Mouse (Mus musculus): Measurements from ENCODE around the gene Nphs1. TPM values are rescaled to one million over a fixed set of nuclear protein-coding genes. Genes with fewer than 3 reads are reported as not detected.
A peak's percentile ranks its signal among the peaks of the same experiment; 100 is the strongest.
"Not testable (repeated sequence)": the region's sequence is repeated elsewhere in the genome, so short reads cannot be mapped to it uniquely, and the experiment has no call there.

Gene Nphs1
- polyA plus RNA-seq, 1 experiment from 2014 or later: not detected

DNA sequence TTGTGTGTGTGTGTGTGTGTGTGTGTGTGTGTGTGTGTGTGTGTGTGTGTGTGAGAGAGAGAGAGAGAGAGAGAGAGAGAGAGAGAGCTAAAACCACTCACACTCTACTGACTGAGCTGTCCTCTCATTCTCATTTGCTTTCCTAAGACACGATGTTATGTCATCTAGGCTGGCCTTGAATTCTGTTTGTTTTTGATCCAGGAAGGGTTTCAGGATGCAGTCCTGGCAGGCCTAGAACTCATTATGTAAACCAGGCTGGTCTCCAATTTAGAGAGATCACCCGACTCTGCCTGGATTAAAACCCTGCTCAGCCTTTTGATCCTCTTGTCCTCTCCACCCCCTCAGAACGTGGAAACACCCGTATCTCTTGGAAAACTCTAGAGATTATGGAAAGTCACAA, 5.9 kb downstream of the Nphs1 start:
- no peak overlapping the region for H3K9ac ChIP-seq
- no peak for ATAC-seq (ENCODE audit: insufficient number of reproducible peaks, low FRiP score, low TSS enrichment, low read depth)

GRCm38 (mm10) chr7:30464816-30465300, 6.7 kb downstream of the Nphs1 start:
- no peak for ATAC-seq (ENCODE audit: insufficient number of reproducible peaks, low FRiP score, low TSS enrichment, low read depth)
- Histone ChIP-seq H3K27me3 (peaks cover 86% of the 10 kb centered on the region), H3K4me3 (no peak overlapping the region), H3K36me3 (no peaks in the 10 kb centered on the region), H3K9me3 (no peaks in the 10 kb centered on the region), H3K9ac (no peak overlapping the region), H3K27ac (no peak overlapping the region), H3K4me1 (no peaks in the 10 kb centered on the region), H3K4me2 (no peak overlapping the region)
- 9% methylated on average over 6 of the region's 6 CpGs for WGBS

More for the DNA sequence above, 5.9 kb downstream of the Nphs1 start:
- no peak overlapping the region for H3K4me3 ChIP-seq
- WGBS: 24% methylated on average over 4 of the region's 4 CpGs
- no peaks in the 10 kb centered on the region for H3K9me3 ChIP-seq
- H3K27ac ChIP-seq: no peak overlapping the region
- H3K4me2 ChIP-seq: no peak overlapping the region
- no peaks in the 10 kb centered on the region for H3K36me3 ChIP-seq
- peaks cover 93% of the 10 kb centered on the region for H3K27me3 ChIP-seq
- H3K4me1 ChIP-seq: no peaks in the 10 kb centered on the region

DNA sequence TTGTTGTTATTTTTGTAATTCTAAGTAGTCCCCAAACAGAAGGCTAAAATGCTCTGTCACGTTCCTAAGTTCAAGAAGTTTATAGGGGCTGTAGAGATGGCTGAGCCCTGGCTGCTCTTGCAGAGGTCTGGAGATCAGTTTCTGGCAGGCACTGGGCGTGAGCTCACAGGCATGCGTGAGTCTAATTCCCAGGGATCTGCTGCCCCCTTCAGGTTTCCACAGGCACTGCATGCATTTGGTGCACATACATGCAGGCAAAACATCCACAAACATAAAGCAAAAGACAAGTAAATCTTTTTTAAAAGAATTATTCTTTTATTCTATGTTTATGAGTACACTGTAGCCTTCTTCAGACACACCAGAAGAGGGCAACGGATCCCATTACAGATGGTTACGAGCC, 14.3 kb downstream of the Nphs1 start:
- no peaks in the 10 kb centered on the region for H3K9me3 ChIP-seq
- H3K4me3 ChIP-seq: no peak overlapping the region
- H3K36me3 ChIP-seq: no peaks in the 10 kb centered on the region
- no peak overlapping the region for H3K4me2 ChIP-seq
- H3K9ac ChIP-seq: no peak overlapping the region
- H3K27me3 ChIP-seq: peaks cover 26% of the 10 kb centered on the region
- 42% methylated on average over 5 of the region's 5 CpGs for WGBS
- no peak overlapping the region for H3K27ac ChIP-seq
- no peak for ATAC-seq (ENCODE audit: insufficient number of reproducible peaks, low FRiP score, low TSS enrichment, low read depth)
- H3K4me1 ChIP-seq: no peaks in the 10 kb centered on the region

- WGBS: 67% methylated on average over 4 of the region's 4 CpGs
- no peaks in the 10 kb centered on the region for H3K4me1 ChIP-seq
- H3K27me3 ChIP-seq: peaks cover 28% of the 10 kb centered on the region
- ATAC-seq (ENCODE audit: insufficient number of reproducible peaks, low FRiP score, low TSS enrichment, low read depth): no peak
- no peak overlapping the region for H3K4me3 ChIP-seq
- H3K4me2 ChIP-seq: no peak overlapping the region
- no peaks in the 10 kb centered on the region for H3K36me3 ChIP-seq
- H3K9ac ChIP-seq: no peak overlapping the region
- H3K27ac ChIP-seq: no peak overlapping the region
- no peaks in the 10 kb centered on the region for H3K9me3 ChIP-seq
Observed at GRCm38 (mm10) chr7:30474999-30475398, 16.9 kb downstream of the Nphs1 start.

- not testable (repeated sequence) for H3K9me3 ChIP-seq; H3K4me1 ChIP-seq; H3K36me3 ChIP-seq; H3K27ac ChIP-seq; H3K4me2 ChIP-seq; ATAC-seq (ENCODE audit: insufficient number of reproducible peaks, low FRiP score, low TSS enrichment, low read depth); H3K4me3 ChIP-seq; H3K9ac ChIP-seq
- peaks cover 21% of the 10 kb centered on the region for H3K27me3 ChIP-seq
- 84% methylated on average over 7 of the region's 7 CpGs for WGBS
Observed at GRCm38 (mm10) chr7:30476136-30476535, 18.0 kb downstream of the Nphs1 start.

DNA sequence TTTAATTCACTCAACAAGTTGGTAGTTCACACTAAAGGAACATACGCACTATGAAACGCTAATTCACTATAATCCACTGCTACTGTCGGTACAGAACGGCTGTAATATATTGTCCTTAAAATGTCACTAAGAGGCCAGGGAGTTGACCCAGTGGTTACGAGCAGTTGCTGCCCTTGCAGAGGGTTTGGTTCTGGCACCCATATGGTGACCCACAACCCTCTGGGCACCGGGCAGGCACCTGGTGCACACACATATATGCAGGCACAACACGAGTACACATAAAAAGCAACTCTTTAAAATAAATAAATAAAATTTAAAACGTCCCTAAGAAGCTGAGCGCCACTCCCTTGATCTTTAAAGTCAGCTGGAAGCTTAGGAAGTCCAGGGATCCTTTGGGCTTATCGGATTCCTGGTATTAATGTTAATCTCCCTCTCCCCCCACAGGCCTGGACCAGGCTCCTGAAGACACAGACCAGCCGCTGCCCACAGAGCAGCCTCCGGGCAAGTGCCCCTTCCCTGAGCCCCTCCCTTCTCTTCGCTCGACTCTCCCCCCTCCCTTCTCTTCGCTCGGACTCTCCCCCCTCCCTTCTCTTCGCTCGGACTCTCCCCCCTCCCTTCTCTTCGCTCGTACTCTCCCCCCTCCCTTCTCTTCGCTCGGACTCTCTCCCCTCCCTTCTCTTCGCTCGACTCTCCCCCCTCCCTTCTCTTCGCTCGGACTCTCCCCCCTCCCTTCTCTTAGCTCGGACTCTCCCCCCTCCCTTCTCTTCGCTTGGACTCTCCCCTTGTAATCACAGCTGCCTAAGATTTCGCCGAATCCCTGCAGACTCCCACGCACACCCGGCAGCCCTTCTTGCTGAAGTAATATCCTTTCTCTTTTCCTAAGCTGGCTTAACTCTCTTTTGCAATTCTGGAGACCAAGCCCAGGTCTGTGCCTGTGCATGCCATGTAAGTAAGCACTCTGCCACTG, 19.6 kb downstream of the Nphs1 start:
- Histone ChIP-seq H3K4me2 (peak overlapping the region; percentile 32), H3K36me3 (no peaks in the 10 kb centered on the region), H3K27ac (no peak overlapping the region), H3K4me3 (peak overlapping the region; percentile 10), H3K27me3 (peaks cover 21% of the 10 kb centered on the region), H3K9ac (no peak overlapping the region), H3K4me1 (no peaks in the 10 kb centered on the region), H3K9me3 (no peaks in the 10 kb centered on the region)
- 4% methylated on average over 31 of the region's 32 CpGs for WGBS
- no peak for ATAC-seq (ENCODE audit: insufficient number of reproducible peaks, low FRiP score, low TSS enrichment, low read depth)

DNA sequence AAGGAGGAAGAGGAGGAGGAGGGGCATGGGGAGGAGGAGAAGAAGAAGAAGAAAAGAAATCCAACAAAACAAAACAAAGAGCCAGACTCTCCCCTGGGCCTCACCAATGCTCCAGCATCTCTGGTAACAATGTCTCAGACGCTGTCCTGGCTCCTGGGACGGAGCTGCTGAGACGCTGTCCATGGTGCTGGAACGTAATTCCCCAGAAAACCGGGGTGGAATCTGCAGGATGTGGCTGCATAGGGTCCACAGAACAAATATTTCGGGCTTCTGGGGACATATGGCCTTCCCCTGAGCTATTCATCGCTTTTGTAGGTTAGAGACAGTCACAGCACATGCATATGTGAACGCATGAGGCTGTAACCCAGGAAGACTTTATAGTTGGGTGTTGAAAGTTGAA, 26.1 kb downstream of the Nphs1 start:
- ATAC-seq (ENCODE audit: insufficient number of reproducible peaks, low FRiP score, low TSS enrichment, low read depth): no peak
- no peak overlapping the region for H3K27ac ChIP-seq
- no peaks in the 10 kb centered on the region for H3K4me1 ChIP-seq
- WGBS: 18% methylated on average over 8 of the region's 8 CpGs
- H3K9ac ChIP-seq: no peak overlapping the region
- H3K36me3 ChIP-seq: no peaks in the 10 kb centered on the region
- no peak overlapping the region for H3K4me3 ChIP-seq
- H3K9me3 ChIP-seq: no peaks in the 10 kb centered on the region
- peaks cover 9% of the 10 kb centered on the region; the same call in 1 of the 2 replicates for H3K27me3 ChIP-seq
- no peak overlapping the region for H3K4me2 ChIP-seq

GRCm38 (mm10) chr7:30490251-30490956, 32.3 kb downstream of the Nphs1 start:
- WGBS: 32% methylated on average over 16 of the region's 16 CpGs
- peaks cover 17% of the 10 kb centered on the region for H3K27me3 ChIP-seq
- H3K4me1 ChIP-seq: 0 out of 2 replicates have a peak, but pooled peaks cover 3% of the 10 kb centered on the region
- no peaks in the 10 kb centered on the region for H3K9me3 ChIP-seq
- H3K36me3 ChIP-seq: no peaks in the 10 kb centered on the region
- H3K4me3 ChIP-seq: no peak overlapping the region
- H3K9ac ChIP-seq: no peak overlapping the region
- H3K27ac ChIP-seq: no peak overlapping the region
- ATAC-seq (ENCODE audit: insufficient number of reproducible peaks, low FRiP score, low TSS enrichment, low read depth): no peak
- no peak overlapping the region for H3K4me2 ChIP-seq

DNA sequence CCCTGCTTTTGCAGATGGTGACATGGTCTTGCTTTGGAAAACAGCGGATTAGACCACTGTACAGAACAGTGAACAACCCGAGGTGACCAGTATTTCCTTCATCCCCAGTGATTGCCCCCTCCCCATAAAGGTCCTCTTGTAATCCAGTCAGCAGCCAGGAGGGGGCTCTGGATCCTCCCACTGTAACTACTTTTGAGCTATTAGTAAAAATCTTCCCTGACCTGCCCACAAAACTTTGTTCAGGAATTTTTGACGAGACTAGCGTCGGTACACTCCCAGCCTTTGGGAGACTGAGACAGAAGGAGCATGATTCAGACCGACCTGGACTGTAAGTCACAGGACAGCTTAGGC, 32.8 kb downstream of the Nphs1 start:
- H3K9ac ChIP-seq: no peak overlapping the region
- H3K4me3 ChIP-seq: no peak overlapping the region
- H3K9me3 ChIP-seq: no peaks in the 10 kb centered on the region
- H3K36me3 ChIP-seq: no peaks in the 10 kb centered on the region
- H3K27me3 ChIP-seq: peaks cover 17% of the 10 kb centered on the region
- H3K4me2 ChIP-seq: no peak overlapping the region
- H3K27ac ChIP-seq: no peak overlapping the region
- 16% methylated on average over 6 of the region's 6 CpGs for WGBS
- ATAC-seq (ENCODE audit: insufficient number of reproducible peaks, low FRiP score, low TSS enrichment, low read depth): no peak
- H3K4me1 ChIP-seq: 0 out of 2 replicates have a peak, but pooled peaks cover 3% of the 10 kb centered on the region

DNA sequence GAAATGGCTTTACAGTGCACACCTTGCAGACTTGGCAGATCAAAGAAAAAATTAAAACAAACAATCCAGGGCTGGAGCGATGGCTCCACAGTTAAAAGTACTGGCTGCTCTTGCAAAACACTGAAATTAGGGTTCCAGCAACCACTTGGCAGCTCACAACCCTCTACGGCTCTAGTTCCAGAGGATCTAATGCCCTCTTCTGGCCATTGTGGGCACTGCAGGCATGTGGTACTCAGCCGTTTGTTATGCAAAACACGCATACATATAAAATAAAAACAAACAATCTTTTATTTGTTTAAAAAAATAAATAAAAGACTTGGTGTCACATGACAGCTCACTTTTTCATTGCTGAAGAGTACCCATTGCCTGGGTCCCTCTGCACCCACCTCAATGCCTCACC, 34.6 kb downstream of the Nphs1 start:
- no peak overlapping the region for H3K4me3 ChIP-seq
- no peaks in the 10 kb centered on the region for H3K9me3 ChIP-seq
- H3K27me3 ChIP-seq: peaks cover 17% of the 10 kb centered on the region
- no peak overlapping the region for H3K27ac ChIP-seq
- no peaks in the 10 kb centered on the region for H3K36me3 ChIP-seq
- WGBS: 16% methylated on average over 4 of the region's 4 CpGs
- H3K4me1 ChIP-seq: 0 out of 2 replicates have a peak, but pooled peaks cover 3% of the 10 kb centered on the region
- no peak overlapping the region for H3K4me2 ChIP-seq
- H3K9ac ChIP-seq: no peak overlapping the region
- no peak for ATAC-seq (ENCODE audit: insufficient number of reproducible peaks, low FRiP score, low TSS enrichment, low read depth)

DNA sequence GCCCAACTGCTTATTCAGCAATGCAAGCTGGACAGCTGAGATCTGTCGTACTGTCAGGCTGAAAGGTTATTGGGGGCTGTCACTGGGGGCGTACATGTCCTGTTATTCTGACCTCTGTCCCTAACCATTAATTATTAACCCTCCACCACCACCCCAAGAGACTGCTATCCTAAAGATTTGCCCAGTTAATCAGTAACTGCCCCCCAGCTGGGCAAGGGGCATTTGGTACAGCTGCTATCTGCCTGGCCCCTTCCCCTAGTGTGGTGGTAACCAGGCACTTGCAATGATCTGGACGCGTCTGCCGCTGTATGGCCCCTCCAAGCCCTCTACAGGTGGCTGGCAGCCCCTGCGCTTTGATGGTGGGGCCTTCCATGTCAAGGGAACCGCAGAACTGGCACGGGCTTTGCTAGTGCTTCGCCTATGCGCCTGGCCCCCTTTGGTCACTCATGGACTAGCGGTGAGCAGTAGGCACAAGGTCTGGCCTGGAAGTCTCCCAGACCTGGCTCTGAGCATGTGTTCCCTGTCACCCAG, 35.4 kb downstream of the Nphs1 start, which contains the start of gene Prodh2:
Gene Prodh2, plus strand, starts transcription at position 222 of the 531 bp plus-strand sequence.
- H3K27ac ChIP-seq: no peak within 1 kb of the TSS
- ATAC-seq (ENCODE audit: insufficient number of reproducible peaks, low FRiP score, low TSS enrichment, low read depth): no peak
- H3K4me2 ChIP-seq: no peak within 1 kb of the TSS
- no peaks in the 10 kb centered on the region for H3K36me3 ChIP-seq
- H3K4me3 ChIP-seq: no peak within 1 kb of the TSS
- H3K4me1 ChIP-seq: 0 out of 2 replicates have a peak, but pooled peaks cover 3% of the 10 kb centered on the region
- no peaks in the 10 kb centered on the region for H3K9me3 ChIP-seq
- 59% methylated on average over 11 of the region's 11 CpGs for WGBS
- no peak within 1 kb of the TSS for H3K9ac ChIP-seq
- H3K27me3 ChIP-seq: peaks cover 17% of the 10 kb centered on the region

All from limb, embryonic 15.5 days (tissue).